Mouse (Mus musculus) forebrain, embryonic 14.5 days (tissue): ENCODE measurements around the gene Gcm2. TPM values are rescaled to one million over a fixed set of nuclear protein-coding genes. Genes with fewer than 3 reads are reported as not detected.
A peak's percentile ranks its signal among the peaks of the same experiment; 100 is the strongest.

ENCODE experiments used
- ATAC-seq: fragments of 200-750 bp; cut with Nextera tagmentation; 2 replicates; pipeline ENCODE4 v1.8.0; 2017; ENCODE audit warnings: mild to moderate bottlenecking, moderate library complexity
- DNase-seq: peaks from one replicate; pipeline ENCODE4 v3.0.0-alpha.2; 2015; ENCODE audit warnings: low spot score
- H3K27ac ChIP-seq: fragments of 300-500 bp; sonication (generic); 2 replicates; pipeline ENCODE4 v1.5.1; 2014; ENCODE audit warnings: low read depth, mild to moderate bottlenecking, control low read depth, low read length, moderate library complexity
- H3K27me3 ChIP-seq: fragments of 300-500 bp; sonication (generic); replicated peaks from 2 replicates; pipeline ENCODE4 v1.6.1; 2014; ENCODE audit warnings: low read length, control low read depth, mixed read lengths; ENCODE audit not compliant: control insufficient read depth, insufficient read depth
- H3K36me3 ChIP-seq: fragments of 300-500 bp; sonication (generic); 2 replicates; pipeline ENCODE4 v1.6.1; 2014; ENCODE audit warnings: low read length, control low read depth; ENCODE audit not compliant: control insufficient read depth, insufficient read depth
- H3K4me1 ChIP-seq: fragments of 300-500 bp; sonication (generic); 2 replicates; pipeline ENCODE4 v1.6.1; 2014; ENCODE audit warnings: antibody characterized with exemption, low read length, control low read depth; ENCODE audit not compliant: control insufficient read depth, insufficient read depth
- H3K4me2 ChIP-seq: fragments of 300-500 bp; sonication (generic); 2 replicates; pipeline ENCODE4 v1.6.1; 2014; ENCODE audit warnings: mild to moderate bottlenecking, control low read depth, low read length
- H3K4me3 ChIP-seq: fragments of 300-500 bp; sonication (generic); 2 replicates; pipeline ENCODE4 v1.5.1; 2014; ENCODE audit warnings: low read depth, low read length, control low read depth
- H3K9ac ChIP-seq: fragments of 300-500 bp; sonication (generic); 2 replicates; pipeline ENCODE4 v1.6.1; 2014; ENCODE audit warnings: mild to moderate bottlenecking, low read length, control low read depth, moderate library complexity
- H3K9me3 ChIP-seq: fragments of 300-500 bp; sonication (generic); replicated peaks from 2 replicates; pipeline ENCODE4 v1.6.1; 2016; ENCODE audit warnings: low read length, control low read depth, mixed read lengths; ENCODE audit not compliant: control insufficient read depth
- WGBS: fragments of 180-500 bp; shearing (Covaris S2); extraction: QIAGEN DNeasy Blood & Tissue Kit; methylation state at CpG from one replicate; pipeline ENCODE4 v1.1.7; 2014; 5-methylcytosine and 5-hydroxymethylcytosine counted together
- polyA plus RNA-seq: library from polyadenylated mRNA; unstranded; fragments of >200 nt; fragmentation: Nextera tagmentation; extraction: Ambion mirVana; gene quantifications from 2 replicates; pipeline ENCODE4 v1.2.1, GENCODE M21; 2014

Gcm2 gene
- polyA plus RNA-seq, 1 experiment from 2014 or later = not detected

DNA sequence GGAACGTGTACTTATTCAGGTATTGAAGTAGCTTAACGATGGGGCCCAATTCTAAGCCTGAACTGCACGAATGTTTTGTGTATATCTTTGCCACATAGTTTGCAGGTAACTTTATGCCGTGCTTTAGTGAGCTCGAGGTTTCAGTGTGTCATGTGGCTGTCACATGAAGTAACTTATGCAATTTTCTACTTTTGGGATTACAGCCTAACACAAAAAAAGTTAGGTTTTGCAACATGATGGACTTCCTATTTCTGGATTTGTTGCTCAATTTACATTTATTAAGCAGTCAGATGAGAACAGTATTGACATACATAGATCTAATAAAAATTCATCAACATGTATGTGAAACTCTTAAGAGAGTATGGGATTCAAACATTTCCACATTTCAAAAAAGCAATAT lies 37.0 kb downstream of the Gcm2 start:
- Histone ChIP-seq H3K36me3 (no peaks in the 10 kb centered on the region), H3K4me2 (no peak overlapping the region), H3K4me1 (0 out of 2 replicates have a peak, but pooled peaks cover 1% of the 10 kb centered on the region), H3K9me3 (no peaks in the 10 kb centered on the region), H3K4me3 (no peak overlapping the region), H3K9ac (no peak overlapping the region), H3K27ac (no peak overlapping the region), H3K27me3 (peaks cover 3% of the 10 kb centered on the region; the same call in 1 of the 2 replicates)
- no peak for ATAC-seq
- DNase-seq = no peak
- 80% methylated on average over 5 of the region's 5 CpGs for WGBS

GRCm38 (mm10) chr13:41071617-41072016 lies 39.2 kb downstream of the Gcm2 start:
- 80% methylated on average over 11 of the region's 11 CpGs for WGBS
- Histone ChIP-seq H3K9me3 (no peaks in the 10 kb centered on the region), H3K4me3 (no peak overlapping the region), H3K36me3 (no peaks in the 10 kb centered on the region), H3K9ac (no peak overlapping the region), H3K4me2 (no peak overlapping the region), H3K4me1 (no peaks in the 10 kb centered on the region), H3K27me3 (no peaks in the 10 kb centered on the region), H3K27ac (no peak overlapping the region)
- peak; percentile 74; the same call in 1 of the 2 replicates for ATAC-seq
- peak; percentile 60 for DNase-seq

DNA sequence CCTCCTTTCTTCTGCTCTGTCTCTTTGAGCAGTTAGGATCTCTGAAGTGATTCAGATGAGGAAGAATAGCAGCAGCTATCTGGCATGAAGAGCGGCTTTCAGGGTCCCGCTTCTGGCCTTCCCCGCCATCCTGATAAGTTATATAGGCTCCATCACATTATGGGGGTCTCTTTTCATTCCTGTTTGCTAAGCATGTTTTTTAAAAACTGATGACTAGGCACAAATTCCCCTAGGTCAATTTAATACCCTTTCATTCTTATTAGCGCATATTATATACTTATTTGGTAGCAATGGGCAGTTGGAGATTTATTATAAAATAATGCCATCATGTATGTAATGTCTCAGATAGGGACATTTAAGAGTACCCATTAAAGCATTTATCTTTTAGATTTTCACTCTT lies 43.2 kb downstream of the Gcm2 start:
- no peaks in the 10 kb centered on the region for H3K9me3 ChIP-seq
- H3K4me3 ChIP-seq = no peak overlapping the region
- H3K27ac ChIP-seq = no peak overlapping the region
- WGBS = 96% methylated on average over 4 of the region's 4 CpGs
- H3K36me3 ChIP-seq = no peaks in the 10 kb centered on the region
- H3K9ac ChIP-seq = no peak overlapping the region
- H3K4me2 ChIP-seq = no peak overlapping the region
- DNase-seq (no peak), ATAC-seq (no peak)
- no peaks in the 10 kb centered on the region for H3K4me1 ChIP-seq
- H3K27me3 ChIP-seq = no peaks in the 10 kb centered on the region

- Histone ChIP-seq H3K27ac (no peak overlapping the region), H3K27me3 (no peaks in the 10 kb centered on the region; the same call in 1 of the 2 replicates), H3K9ac (no peak overlapping the region), H3K9me3 (no peaks in the 10 kb centered on the region), H3K4me2 (no peak overlapping the region), H3K4me3 (no peak overlapping the region), H3K4me1 (peaks cover 4% of the 10 kb centered on the region), H3K36me3 (no peaks in the 10 kb centered on the region)
- peak; percentile 40 for DNase-seq
- ATAC-seq = no peak
- WGBS = 7% methylated on average over 5 of the region's 5 CpGs
These were observed 58.9 kb downstream of the Gcm2 start for GRCm38 (mm10) chr13:41051965-41052364.

Other genes starting within 250 kb of the Gcm2 start
- gene Pak1ip1, start 110.0 kb downstream of the Gcm2 start, polyA plus RNA-seq = 84.8 and 86.7 TPM in 2 replicates
- 132 and 161 TPM in 2 replicates for gene Tmem14c, start 94.7 kb downstream of the Gcm2 start, polyA plus RNA-seq
- 1.2 and 1.8 TPM in 2 replicates for gene Mak, start 31.3 kb downstream of the Gcm2 start, polyA plus RNA-seq
- gene Sycp2l, start 3.3 kb upstream of the Gcm2 start, polyA plus RNA-seq = 0.08 TPM in 1 of 2 replicates, not detected in the other
- 41.8 and 45.6 TPM in 2 replicates for gene Elovl2, start 109.4 kb upstream of the Gcm2 start, polyA plus RNA-seq
- 18.3 and 20.1 TPM in 2 replicates for gene Smim13, start 138.8 kb upstream of the Gcm2 start, polyA plus RNA-seq
- gene Gm17364, start 162.9 kb upstream of the Gcm2 start, polyA plus RNA-seq = not detected in 2 replicates